Mouse (Mus musculus) right cerebral cortex, adult 2 months (tissue): ENCODE results near the gene Eno4.

Experiments used
- DNase-seq, 2 experiments: peaks; one replicate each; pipeline ENCODE4 v3.0.0; 2021 to 2022; ENCODE audit warnings: low spot score in 2 of 2

The Eno4 gene

GRCm38 (mm10) chr19:58974126-58974525, 30.9 kb downstream of the Eno4 start:
- DNase-seq = no peak

GRCm38 (mm10) chr19:58975216-58975863, 32.1 kb downstream of the Eno4 start:
- DNase-seq = no peak

GRCm38 (mm10) chr19:58978401-58979171, 35.4 kb downstream of the Eno4 start:
- peak; percentile 49 to 64 for DNase-seq

- peak; percentile 36 to 41 for DNase-seq
Measured at GRCm38 (mm10) chr19:58979436-58980055, 36.3 kb downstream of the Eno4 start.

- no peak for DNase-seq
Measured at GRCm38 (mm10) chr19:58980056-58980440, 36.8 kb downstream of the Eno4 start.

GRCm38 (mm10) chr19:58981571-58981970, 38.3 kb downstream of the Eno4 start:
- no peak for DNase-seq

GRCm38 (mm10) chr19:59002827-59003226, 59.6 kb downstream of the Eno4 start:
- no peak for DNase-seq

- DNase-seq = peak; percentile 29 to 30
Measured at GRCm38 (mm10) chr19:59006577-59007340, 63.5 kb downstream of the Eno4 start.

GRCm38 (mm10) chr19:59010802-59011201, 67.6 kb downstream of the Eno4 start:
- peak in 1 of 2 experiments; percentile 11 for DNase-seq
